In genomic region chr10:121016711-121017503, GRCm38 (mm10) we compare ENCODE assay signal across 17 mouse cellular contexts. TPM values are rescaled to one million over a fixed set of nuclear protein-coding genes. Genes with fewer than 3 reads are reported as not detected.
DNase-seq lines count a peak whose midpoint lies in the region; ATAC-seq and TF ChIP-seq lines count a peak whose summit lies in the region.
"Had no signal": no experiment of that assay in that cellular context is flagged by ENCODE, and none has a peak within 500 bp of the region (broad histone marks: within the 10 kb centered on the region; RNA-seq: fewer than 3 reads in every experiment).

No protein-coding gene starts in this region.

- 16% methylated on average over 18 of the region's 18 CpGs for WGBS in heart, embryonic 14.5 days
- WGBS in forebrain, postnatal 0 days: 35% methylated on average over 18 of the region's 18 CpGs

- no peak overlapping the region for H3K9ac ChIP-seq in heart, embryonic 14.5 days (ENCODE audit: low read length)
- H3K9ac ChIP-seq in forebrain, postnatal 0 days: no peak overlapping the region
- H3K9ac ChIP-seq: lung, embryonic 15.5 days; neural tube, embryonic 12.5 days; stomach, embryonic 15.5 days had no signal

- H3K9me3 ChIP-seq in heart, embryonic 14.5 days (ENCODE audit: control insufficient read depth, low read length): peaks cover 11% of the 10 kb centered on the region; the same call in 1 of the 2 replicates
- no peaks in the 10 kb centered on the region for H3K9me3 ChIP-seq in forebrain, postnatal 0 days (ENCODE audit: low read length)
- H3K9me3 ChIP-seq: lung, embryonic 15.5 days; stomach, embryonic 15.5 days had no signal

- H3K4me1 ChIP-seq in heart, embryonic 14.5 days (ENCODE audit: control insufficient read depth in 2 of 2, insufficient read depth in 2 of 2, low read length in 2 of 2): peaks cover 10 to 11% of the 10 kb centered on the region in 2 experiments
- H3K4me1 ChIP-seq in forebrain, postnatal 0 days (ENCODE audit: insufficient read depth): no peaks in the 10 kb centered on the region
- H3K4me1 ChIP-seq: lung, embryonic 15.5 days had no signal

- H3K27me3 ChIP-seq in heart, embryonic 14.5 days (ENCODE audit: control insufficient read depth, insufficient read depth, low read length): no peaks in the 10 kb centered on the region
- H3K27me3 ChIP-seq in forebrain, postnatal 0 days (ENCODE audit: insufficient read depth, low read length): no peaks in the 10 kb centered on the region
- H3K27me3 ChIP-seq: lung, embryonic 15.5 days; neural tube, embryonic 12.5 days; stomach, embryonic 15.5 days had no signal

- H3K27ac ChIP-seq in heart, embryonic 14.5 days (replicated peaks in 1 of 2; ENCODE audit: control insufficient read depth in 1 of 2, insufficient read depth in 1 of 2, low read depth in 2 of 2, low read length in 2 of 2): peak overlapping the region; percentile 10 to 56; a peak in 3 of 4 replicates
- H3K27ac ChIP-seq in forebrain, postnatal 0 days (ENCODE audit: low read depth, low read length): no peak overlapping the region
- H3K27ac ChIP-seq: lung, embryonic 15.5 days; neural tube, embryonic 12.5 days; stomach, embryonic 15.5 days had no signal

- intact Hi-C loops in heart, postnatal 14 days (cut with DNase I): no loop called here

- no peak for ATAC-seq in heart, embryonic 14.5 days (ENCODE audit: insufficient number of reproducible peaks, insufficient read depth, low FRiP score, low read depth)
- ATAC-seq in forebrain, postnatal 0 days: peak; percentile 27; the same call in 1 of the 2 replicates

- no peak for TF ChIP-seq CTCF in forebrain, postnatal 0 days (IDR thresholded peaks at IDR 0.05; ENCODE audit: low read depth)

- no peak overlapping the region; a peak in 1 of 4 replicates for H3K4me3 ChIP-seq in heart, embryonic 14.5 days (ENCODE audit: control insufficient read depth in 1 of 2, insufficient read depth in 1 of 2, low read depth in 1 of 2, low read length in 2 of 2)
- H3K4me3 ChIP-seq in forebrain, postnatal 0 days (ENCODE audit: low read depth, low read length): no peak overlapping the region
- H3K4me3 ChIP-seq: erythroblast, embryonic 14.5 days; lung, embryonic 15.5 days; neural tube, embryonic 12.5 days; stomach, embryonic 15.5 days had no signal

- DNase-seq in heart, postnatal 14 days: no peak
- peak; percentile 73 for DNase-seq in ES-CJ7 (ENCODE audit: low read depth, low spot score)
- DNase-seq in adrenal gland, postnatal 14 days: peak; percentile 76
- DNase-seq in forebrain, postnatal 0 days: no peak
- DNase-seq in left cerebral cortex, adult 11 months (ENCODE audit: low spot score): no peak
- no peak for DNase-seq in yolk sac, embryonic 10.5 days (ENCODE audit: low spot score)
- DNase-seq in frontal cortex, postnatal 10 days (ENCODE audit: low spot score in 2 of 2): no peak
- DNase-seq: cerebellum, adult 9-10 months; kidney, postnatal 10 days; left cerebral cortex, postnatal 4 days; right cerebral cortex, postnatal 25 days had no signal

- H3K36me3 ChIP-seq in heart, embryonic 14.5 days (ENCODE audit: control insufficient read depth, insufficient read depth, low read length): no peaks in the 10 kb centered on the region
- H3K36me3 ChIP-seq in forebrain, postnatal 0 days (ENCODE audit: insufficient read depth): no peaks in the 10 kb centered on the region
- H3K36me3 ChIP-seq: lung, embryonic 15.5 days; neural tube, embryonic 12.5 days; stomach, embryonic 15.5 days had no signal

- H3K4me2 ChIP-seq in heart, embryonic 14.5 days (ENCODE audit: low read length): peak overlapping the region; percentile 49
- H3K4me2 ChIP-seq in forebrain, postnatal 0 days (ENCODE audit: low read depth): no peak overlapping the region
- H3K4me2 ChIP-seq: lung, embryonic 15.5 days; neural tube, embryonic 12.5 days; stomach, embryonic 15.5 days had no signal

RNA-seq across cellular contexts. Expression of gene Wif1, which starts 16.9 kb away (rescaled TPM):
- 11.6 and 13.2 TPM in 2 replicates for polyA plus RNA-seq in heart, embryonic 14.5 days (2014; fragmentation: Nextera tagmentation; extraction: Ambion mirVana)
- 1 to 10 TPM; 1.9 to 2.1 TPM for total RNA-seq in heart, postnatal 14 days (2021)
- 0.19 and 0.30 TPM in 2 replicates for total RNA-seq in adrenal gland, postnatal 14 days (2021)
- total RNA-seq in forebrain, postnatal 0 days (2014; rRNA removed): 2.2 and 6.0 TPM in 2 replicates
- 3.6 and 6.1 TPM in 2 replicates for polyA plus RNA-seq in forebrain, postnatal 0 days (2015; fragmentation: Nextera tagmentation; extraction: Ambion mirVana)
- total RNA-seq: granulocyte monocyte progenitor cell, adult 5-6 weeks had no signal
- polyA plus RNA-seq: erythroblast, embryonic 14.5 days had no signal

RNA-seq across cellular contexts. Expression of gene Lemd3, which starts 37.8 kb away (rescaled TPM):
- polyA plus RNA-seq in heart, embryonic 14.5 days (2014; fragmentation: Nextera tagmentation; extraction: Ambion mirVana): 3.8 and 4.4 TPM in 2 replicates
- 10 to 100 TPM; 13.4 to 13.9 TPM for total RNA-seq in heart, postnatal 14 days (2021)
- total RNA-seq in adrenal gland, postnatal 14 days (2021): 20.5 and 21.7 TPM in 2 replicates
- 33.9 and 40.3 TPM in 2 replicates for total RNA-seq in forebrain, postnatal 0 days (2014; rRNA removed)
- polyA plus RNA-seq in forebrain, postnatal 0 days (2015; fragmentation: Nextera tagmentation; extraction: Ambion mirVana): 2.4 and 2.6 TPM in 2 replicates

Comparison
In these comparisons a context has a peak if more than half of its experiments do, and no peak if none do; other contexts are left out.
1. DNase-seq: peak in ES-CJ7 (single experiment) and adrenal gland, postnatal 14 days (single experiment); none in heart, postnatal 14 days (0 of 2), forebrain, postnatal 0 days (single experiment), left cerebral cortex, adult 11 months (single experiment), yolk sac, embryonic 10.5 days (single experiment) and frontal cortex, postnatal 10 days (0 of 2).